Mouse (Mus musculus): ENCODE results near the gene Enox1. TPM values are rescaled to one million over a fixed set of nuclear protein-coding genes. Genes with fewer than 3 reads are reported as not detected.

The Enox1 gene
- not detected for polyA plus RNA-seq (2017; shearing (Covaris generic))

DNA sequence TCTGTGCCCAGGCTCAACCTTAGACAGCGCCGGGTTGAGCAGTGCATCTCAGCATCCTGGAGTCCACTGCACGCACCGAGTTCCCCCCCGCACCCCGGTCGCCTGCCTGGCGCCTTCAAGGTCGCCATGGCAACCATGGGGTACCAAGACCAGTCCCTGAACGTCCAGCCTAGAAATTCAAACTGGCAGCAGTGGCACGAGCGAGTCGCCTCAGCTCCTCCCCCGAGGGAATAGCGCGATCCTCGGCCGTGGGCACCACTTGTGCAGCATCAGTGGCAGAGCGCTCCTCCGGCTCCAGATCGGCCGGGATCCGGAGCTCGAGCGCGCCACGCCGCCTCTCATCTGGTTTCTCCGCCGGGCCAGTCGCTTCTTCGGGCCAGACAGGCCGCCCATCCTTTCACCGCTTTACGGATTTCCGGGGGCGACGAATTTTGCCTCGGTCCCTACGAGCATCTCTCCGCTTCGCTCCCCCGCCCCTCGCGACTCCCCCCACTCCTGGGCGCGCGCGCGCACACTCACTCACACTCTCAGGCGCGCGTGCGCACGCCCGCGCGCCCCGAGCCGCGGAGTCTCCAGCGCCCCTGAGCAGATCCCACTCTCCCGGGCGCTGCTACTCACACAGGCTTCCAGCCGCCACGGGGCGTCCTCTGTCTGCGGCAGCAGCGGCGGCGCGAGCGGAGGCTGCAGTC is at the start of gene Enox1:
Gene Enox1, plus strand, starts transcription at position 542 of the 689 bp plus-strand sequence.

Other genes with a start within 250 kb of the Enox1 start
- 0.71 TPM for gene Ccdc122, start 120.0 kb upstream of the Enox1 start, polyA plus RNA-seq (2017; shearing (Covaris generic))
- gene Lacc1, start 119.9 kb upstream of the Enox1 start, polyA plus RNA-seq (2017; shearing (Covaris generic)): 0.24 TPM